Mouse (Mus musculus) embryonic facial prominence, embryonic 12.5 days (tissue): ENCODE data around the gene Plek2. TPM values are rescaled to one million over a fixed set of nuclear protein-coding genes. Genes with fewer than 3 reads are reported as not detected.

Source experiments
- ATAC-seq: fragments of 200-750 bp; cut with Nextera tagmentation; 2 replicates; pipeline ENCODE4 v1.8.0; 2017; ENCODE audit not compliant: insufficient number of reproducible peaks, insufficient read depth, low FRiP score, low TSS enrichment
- H3K27ac ChIP-seq: fragments of 300-500 bp; sonication (generic); 2 replicates; pipeline ENCODE4 v1.5.1; 2016; ENCODE audit warnings: mild to moderate bottlenecking
- H3K27me3 ChIP-seq: fragments of 300-500 bp; sonication (generic); 2 replicates; pipeline ENCODE4 v1.6.1; 2016; ENCODE audit warnings: mild to moderate bottlenecking, moderate library complexity
- H3K36me3 ChIP-seq: fragments of 300-500 bp; sonication (generic); 2 replicates; pipeline ENCODE4 v1.6.1; 2016; ENCODE audit warnings: mild to moderate bottlenecking
- H3K4me1 ChIP-seq: fragments of 300-500 bp; sonication (generic); 2 replicates; pipeline ENCODE4 v1.6.1; 2016
- H3K4me2 ChIP-seq: fragments of 300-500 bp; sonication (generic); replicated peaks from 2 replicates; pipeline ENCODE4 v1.6.1; 2016; ENCODE audit warnings: mild to moderate bottlenecking, moderate library complexity
- H3K4me3 ChIP-seq: fragments of 300-500 bp; sonication (generic); 2 replicates; pipeline ENCODE4 v1.5.1; 2016; ENCODE audit warnings: mild to moderate bottlenecking
- H3K9ac ChIP-seq: fragments of 300-500 bp; sonication (generic); 2 replicates; pipeline ENCODE4 v1.6.1; 2016; ENCODE audit warnings: mild to moderate bottlenecking, moderate library complexity
- H3K9me3 ChIP-seq: fragments of 300-500 bp; sonication (generic); 2 replicates; pipeline ENCODE4 v1.6.1; 2016; ENCODE audit warnings: mild to moderate bottlenecking, moderate library complexity
- WGBS: fragments of 180-500 bp; shearing (Covaris S2); methylation state at CpG from one replicate; pipeline ENCODE4 v1.1.7; 2016; 5-methylcytosine and 5-hydroxymethylcytosine counted together
- polyA plus RNA-seq: library from polyadenylated mRNA; unstranded; fragments of >200 nt; fragmentation: Nextera tagmentation; extraction: Ambion mirVana; gene quantifications from 2 replicates; pipeline ENCODE4 v1.2.1, GENCODE M21; 2016

Gene Plek2
- polyA plus RNA-seq, 1 experiment from 2014 or later = 3.0 TPM

GRCm38 (mm10) chr12:78910684-78911461, 4.1 kb upstream of the Plek2 start:
- Histone ChIP-seq H3K4me3 (peak overlapping the region; percentile 39), H3K9me3 (no peaks in the 10 kb centered on the region), H3K36me3 (no peaks in the 10 kb centered on the region), H3K9ac (peak overlapping the region; percentile 24; the same call in 1 of the 2 replicates), H3K4me2 (peak overlapping the region; percentile 69), H3K27ac (no peak overlapping the region), H3K4me1 (peaks cover 20% of the 10 kb centered on the region; the same call in 1 of the 2 replicates), H3K27me3 (peaks cover 73% of the 10 kb centered on the region)
- ATAC-seq = no peak
- WGBS = 9% methylated on average over 16 of the region's 16 CpGs

DNA sequence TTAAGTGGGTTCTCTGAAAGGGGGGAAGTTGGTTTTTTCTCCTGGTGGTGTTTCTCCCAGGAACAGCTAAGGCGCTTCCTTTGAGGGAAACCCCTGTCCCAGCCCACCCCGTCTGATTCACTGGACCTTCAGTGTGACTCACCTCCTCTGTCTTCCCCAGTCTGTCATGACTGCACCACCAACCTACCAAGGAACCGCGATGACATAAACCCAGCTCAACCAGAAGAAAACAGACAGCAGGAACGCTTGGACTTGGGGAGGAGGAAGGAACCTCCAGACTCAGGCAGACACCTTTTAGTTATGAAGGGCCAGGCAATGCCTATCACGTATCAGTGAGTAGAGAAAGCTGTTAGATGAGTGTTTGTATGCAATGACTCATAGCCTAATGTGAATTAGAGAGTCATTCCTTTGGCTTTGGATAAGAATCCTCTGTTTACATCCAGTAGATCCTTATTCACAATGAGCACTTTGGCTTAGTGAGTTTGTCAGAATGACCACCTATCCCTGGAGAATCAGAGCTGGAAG, 1.4 kb upstream of the Plek2 start:
- Histone ChIP-seq H3K9ac (no peak overlapping the region), H3K4me3 (no peak overlapping the region), H3K27me3 (peaks cover 71% of the 10 kb centered on the region), H3K4me1 (peaks cover 20% of the 10 kb centered on the region; the same call in 1 of the 2 replicates), H3K4me2 (no peak overlapping the region), H3K27ac (no peak overlapping the region), H3K36me3 (no peaks in the 10 kb centered on the region), H3K9me3 (no peaks in the 10 kb centered on the region)
- WGBS = 75% methylated on average over 6 of the region's 6 CpGs
- ATAC-seq = no peak

DNA sequence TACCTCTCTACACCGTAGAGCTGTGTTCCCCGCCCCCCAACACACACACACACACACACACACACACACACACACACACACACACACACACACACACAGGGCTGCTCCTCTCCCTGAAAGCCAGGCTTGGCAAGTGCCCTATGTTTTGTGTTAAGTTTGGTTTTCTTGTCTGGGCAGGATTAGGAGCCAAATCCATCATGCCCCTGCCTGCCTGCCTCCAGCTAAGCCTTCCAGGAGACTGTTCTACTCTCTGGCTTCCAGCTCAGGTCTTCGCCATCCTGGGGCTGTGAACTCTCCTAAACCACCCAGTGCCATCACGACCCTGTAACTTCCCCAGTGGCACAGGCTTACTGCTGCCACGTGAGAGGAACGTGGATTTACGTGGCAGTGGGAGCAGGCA, 2.3 kb downstream of the Plek2 start:
- Histone ChIP-seq H3K36me3 (no peaks in the 10 kb centered on the region), H3K9ac (no peak overlapping the region), H3K27me3 (peaks cover 40% of the 10 kb centered on the region), H3K27ac (no peak overlapping the region), H3K4me1 (peaks cover 4% of the 10 kb centered on the region; the same call in 1 of the 2 replicates), H3K4me3 (no peak overlapping the region), H3K4me2 (no peak overlapping the region), H3K9me3 (no peaks in the 10 kb centered on the region)
- no peak for ATAC-seq
- WGBS = 84% methylated on average over 6 of the region's 7 CpGs

- Histone ChIP-seq H3K4me2 (no peak overlapping the region), H3K27ac (no peak overlapping the region), H3K36me3 (no peaks in the 10 kb centered on the region), H3K9ac (no peak overlapping the region), H3K9me3 (no peaks in the 10 kb centered on the region), H3K4me3 (no peak overlapping the region), H3K4me1 (peaks cover 4% of the 10 kb centered on the region; the same call in 1 of the 2 replicates), H3K27me3 (peaks cover 28% of the 10 kb centered on the region)
- 85% methylated on average over 4 of the region's 4 CpGs for WGBS
- no peak for ATAC-seq
Measured at GRCm38 (mm10) chr12:78903313-78903712, 3.5 kb downstream of the Plek2 start.

GRCm38 (mm10) chr12:78901467-78901866, 5.3 kb downstream of the Plek2 start:
- H3K4me3 ChIP-seq = no peak overlapping the region
- H3K36me3 ChIP-seq = no peaks in the 10 kb centered on the region
- no peak overlapping the region for H3K9ac ChIP-seq
- no peak for ATAC-seq
- no peaks in the 10 kb centered on the region for H3K9me3 ChIP-seq
- no peaks in the 10 kb centered on the region for H3K4me1 ChIP-seq
- no peak overlapping the region for H3K27ac ChIP-seq
- no peak overlapping the region for H3K4me2 ChIP-seq
- peaks cover 9% of the 10 kb centered on the region; the same call in 1 of the 2 replicates for H3K27me3 ChIP-seq
- 85% methylated on average over 5 of the region's 5 CpGs for WGBS

- Histone ChIP-seq H3K9ac (no peak overlapping the region), H3K4me2 (no peak overlapping the region), H3K27me3 (no peaks in the 10 kb centered on the region), H3K9me3 (no peaks in the 10 kb centered on the region), H3K4me1 (no peaks in the 10 kb centered on the region), H3K27ac (no peak overlapping the region), H3K4me3 (no peak overlapping the region), H3K36me3 (no peaks in the 10 kb centered on the region)
- no peak for ATAC-seq
- WGBS = 88% methylated on average over 1 of the region's 1 CpGs
Measured at GRCm38 (mm10) chr12:78897861-78898260, 8.9 kb downstream of the Plek2 start.

DNA sequence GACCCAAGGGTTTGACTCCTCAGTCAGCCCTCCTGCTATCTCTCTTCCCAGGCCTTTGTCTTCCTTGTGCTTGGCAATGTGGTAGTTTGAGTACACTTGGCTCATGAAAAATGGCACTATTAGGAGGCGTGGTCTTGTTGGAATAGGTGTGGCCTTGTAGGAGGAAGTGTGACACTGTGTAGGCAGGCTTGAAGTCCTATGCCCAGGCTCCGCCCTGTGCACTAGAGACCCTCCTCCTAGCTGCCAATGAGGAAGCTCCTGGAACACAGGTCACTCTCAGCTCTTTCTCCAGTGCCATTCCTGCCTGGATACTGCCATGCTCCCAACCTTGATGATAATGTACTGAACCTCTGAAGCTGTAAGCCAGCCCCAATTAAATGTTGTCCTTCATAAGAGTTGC, 15.6 kb downstream of the Plek2 start:
- WGBS = 79% methylated on average over 2 of the region's 2 CpGs
- Histone ChIP-seq H3K9ac (no peak overlapping the region), H3K4me2 (no peak overlapping the region), H3K27me3 (no peaks in the 10 kb centered on the region), H3K36me3 (peaks cover 7% of the 10 kb centered on the region), H3K4me1 (no peaks in the 10 kb centered on the region), H3K27ac (no peak overlapping the region), H3K9me3 (no peaks in the 10 kb centered on the region), H3K4me3 (no peak overlapping the region)
- no peak for ATAC-seq

GRCm38 (mm10) chr12:78890062-78890461, 16.7 kb downstream of the Plek2 start:
- no peak for ATAC-seq
- Histone ChIP-seq H3K4me2 (no peak overlapping the region), H3K27me3 (no peaks in the 10 kb centered on the region), H3K27ac (no peak overlapping the region), H3K4me3 (no peak overlapping the region), H3K36me3 (peaks cover 16% of the 10 kb centered on the region), H3K9me3 (no peaks in the 10 kb centered on the region), H3K9ac (no peak overlapping the region), H3K4me1 (no peaks in the 10 kb centered on the region)
- WGBS = 76% methylated on average over 1 of the region's 1 CpGs

GRCm38 (mm10) chr12:78874581-78874980, 32.2 kb downstream of the Plek2 start:
- no peak overlapping the region for H3K4me3 ChIP-seq
- H3K36me3 ChIP-seq = peaks cover 40% of the 10 kb centered on the region
- no peaks in the 10 kb centered on the region for H3K27me3 ChIP-seq
- no peak overlapping the region for H3K27ac ChIP-seq
- H3K9ac ChIP-seq = no peak overlapping the region
- no peaks in the 10 kb centered on the region for H3K4me1 ChIP-seq
- no peak overlapping the region for H3K4me2 ChIP-seq
- ATAC-seq = no peak
- no peaks in the 10 kb centered on the region for H3K9me3 ChIP-seq
- WGBS = 93% methylated on average over 3 of the region's 3 CpGs

DNA sequence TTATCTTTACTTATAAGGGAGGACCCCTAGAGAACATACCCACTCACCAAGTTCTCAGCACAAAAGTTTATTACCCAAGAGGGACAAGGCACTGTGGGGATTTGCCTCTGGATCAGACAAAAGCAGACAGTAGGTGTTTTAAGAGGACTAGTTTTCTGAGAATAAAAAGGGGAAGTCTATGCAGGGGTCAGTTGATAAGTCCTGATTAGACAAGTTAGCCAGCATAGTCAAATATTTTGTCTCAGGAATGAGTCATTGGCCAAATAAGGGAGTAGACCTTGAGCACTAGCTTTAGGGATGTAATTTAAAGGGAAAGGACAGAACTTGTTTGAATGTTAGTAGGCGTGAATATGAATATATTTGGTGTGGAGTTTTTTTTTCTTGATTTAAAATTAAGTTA, 38.6 kb downstream of the Plek2 start:
- Histone ChIP-seq H3K36me3 (peaks cover 32% of the 10 kb centered on the region), H3K4me3 (no peak overlapping the region), H3K9me3 (no peaks in the 10 kb centered on the region), H3K4me1 (peaks cover 2% of the 10 kb centered on the region), H3K27ac (no peak overlapping the region), H3K9ac (no peak overlapping the region), H3K4me2 (no peak overlapping the region), H3K27me3 (no peaks in the 10 kb centered on the region)
- ATAC-seq = no peak
- WGBS = 93% methylated on average over 1 of the region's 1 CpGs

- Histone ChIP-seq H3K9me3 (no peaks in the 10 kb centered on the region), H3K36me3 (peaks cover 26% of the 10 kb centered on the region; the same call in 1 of the 2 replicates), H3K4me1 (peaks cover 10% of the 10 kb centered on the region), H3K27ac (no peak overlapping the region), H3K27me3 (no peaks in the 10 kb centered on the region), H3K4me3 (no peak overlapping the region), H3K9ac (no peak overlapping the region), H3K4me2 (no peak overlapping the region)
- 91% methylated on average over 1 of the region's 1 CpGs for WGBS
- ATAC-seq = no peak
Measured at GRCm38 (mm10) chr12:78865434-78865833, 41.3 kb downstream of the Plek2 start.

- H3K27me3 ChIP-seq = no peaks in the 10 kb centered on the region
- WGBS = under 1% methylated on average over 22 of the region's 22 CpGs
- H3K4me1 ChIP-seq = peaks cover 18% of the 10 kb centered on the region
- peak overlapping the region; percentile 75 for H3K4me2 ChIP-seq
- H3K9ac ChIP-seq = peak overlapping the region; percentile 92
- no peak for ATAC-seq
- H3K36me3 ChIP-seq = peaks cover 9% of the 10 kb centered on the region; the same call in 1 of the 2 replicates
- peak overlapping the region; percentile 91 for H3K4me3 ChIP-seq
- no peaks in the 10 kb centered on the region for H3K9me3 ChIP-seq
- H3K27ac ChIP-seq = peak overlapping the region; percentile 91
Measured at GRCm38 (mm10) chr12:78862254-78862730, 44.5 kb downstream of the Plek2 start.
